Mouse (Mus musculus): ENCODE measurements around the gene Arhgef17. TPM values are rescaled to one million over a fixed set of nuclear protein-coding genes. Genes with fewer than 3 reads are reported as not detected.

The Arhgef17 gene
- polyA plus RNA-seq, 1 experiment from 2014 or later, result 11.0 TPM

DNA sequence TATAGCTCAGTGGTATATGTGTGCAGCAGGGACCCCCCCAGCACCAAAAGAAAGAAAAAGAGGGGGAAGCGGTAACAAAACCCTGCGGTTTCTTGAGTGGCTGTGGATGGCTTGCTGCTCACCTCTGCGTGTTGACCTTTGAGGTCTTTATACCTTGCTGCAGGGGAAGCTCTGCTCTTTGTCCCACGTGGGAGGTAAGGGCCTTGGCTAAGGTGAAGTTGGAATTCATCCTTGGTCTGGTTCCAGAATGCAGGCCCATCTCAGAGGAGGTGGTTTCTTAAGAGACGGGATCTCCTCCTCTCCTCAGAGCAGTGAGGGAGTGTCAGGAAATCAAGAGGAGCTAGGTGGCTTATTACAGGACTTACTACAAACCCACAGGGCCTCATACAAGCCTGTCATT lies 89.7 kb downstream of the Arhgef17 start:
- H3K27me3 ChIP-seq, result no peaks in the 10 kb centered on the region
- no peak overlapping the region for H3K4me2 ChIP-seq (replicated peaks)
- no peaks in the 10 kb centered on the region for H3K9me3 ChIP-seq
- no peak overlapping the region for H3K27ac ChIP-seq
- ATAC-seq (ENCODE audit: insufficient number of reproducible peaks, insufficient read depth, low FRiP score, low TSS enrichment), result no peak
- WGBS, result 92% methylated on average over 5 of the region's 5 CpGs
- H3K9ac ChIP-seq, result no peak overlapping the region
- H3K36me3 ChIP-seq, result peaks cover 8% of the 10 kb centered on the region
- no peak overlapping the region for H3K4me3 ChIP-seq
- peaks cover 8% of the 10 kb centered on the region; the same call in 1 of the 2 replicates for H3K4me1 ChIP-seq

- H3K9ac ChIP-seq, result no peak overlapping the region
- peaks cover 13% of the 10 kb centered on the region for H3K36me3 ChIP-seq
- no peak overlapping the region for H3K27ac ChIP-seq
- H3K4me2 ChIP-seq (replicated peaks), result no peak overlapping the region
- H3K9me3 ChIP-seq, result no peaks in the 10 kb centered on the region
- no peak for ATAC-seq (ENCODE audit: insufficient number of reproducible peaks, insufficient read depth, low FRiP score, low TSS enrichment)
- H3K4me1 ChIP-seq, result peaks cover 8% of the 10 kb centered on the region; the same call in 1 of the 2 replicates
- H3K4me3 ChIP-seq, result no peak overlapping the region
- WGBS, result 82% methylated on average over 6 of the region's 6 CpGs
- no peaks in the 10 kb centered on the region for H3K27me3 ChIP-seq
Measured at GRCm38 (mm10) chr7:100841608-100842007, 90.3 kb downstream of the Arhgef17 start.

- Histone ChIP-seq H3K4me3 (no peak overlapping the region), H3K36me3 (peaks cover 20% of the 10 kb centered on the region), H3K27ac (no peak overlapping the region), H3K9me3 (no peaks in the 10 kb centered on the region), H3K27me3 (no peaks in the 10 kb centered on the region), H3K4me2 (replicated peaks) (no peak overlapping the region), H3K9ac (no peak overlapping the region), H3K4me1 (peaks cover 8% of the 10 kb centered on the region; the same call in 1 of the 2 replicates)
- ATAC-seq (ENCODE audit: insufficient number of reproducible peaks, insufficient read depth, low FRiP score, low TSS enrichment), result no peak
- WGBS, result 98% methylated on average over 1 of the region's 1 CpGs
Measured at GRCm38 (mm10) chr7:100840906-100841305, 91.0 kb downstream of the Arhgef17 start.

GRCm38 (mm10) chr7:100839632-100840402 lies 92.1 kb downstream of the Arhgef17 start:
- WGBS, result 86% methylated on average over 6 of the region's 6 CpGs
- ATAC-seq (ENCODE audit: insufficient number of reproducible peaks, insufficient read depth, low FRiP score, low TSS enrichment), result no peak
- H3K36me3 ChIP-seq, result peaks cover 31% of the 10 kb centered on the region

DNA sequence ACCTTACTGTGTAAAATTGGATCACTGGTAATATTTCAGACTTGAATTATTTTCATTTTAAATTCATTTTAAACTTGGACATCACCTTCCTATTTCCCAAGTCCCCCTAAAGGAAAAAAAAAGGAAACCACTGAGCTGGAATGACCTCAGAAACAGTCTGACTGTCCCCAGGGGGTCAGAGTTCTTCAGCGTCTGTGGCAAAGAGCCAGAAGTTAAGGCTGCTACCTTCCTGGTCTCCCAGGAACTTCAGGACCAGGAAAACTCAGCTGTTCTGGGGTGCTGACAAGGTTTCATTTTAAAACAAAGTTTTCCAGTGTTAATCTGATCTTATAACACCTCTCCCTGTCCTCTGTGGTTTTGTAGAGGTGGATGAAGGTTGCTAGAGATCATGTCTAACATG lies 94.2 kb downstream of the Arhgef17 start:
- peaks cover 46% of the 10 kb centered on the region for H3K36me3 ChIP-seq

More at GRCm38 (mm10) chr7:100839632-100840402, 92.1 kb downstream of the Arhgef17 start:
- no peaks in the 10 kb centered on the region for H3K9me3 ChIP-seq
- no peak overlapping the region for H3K27ac ChIP-seq
- no peaks in the 10 kb centered on the region for H3K27me3 ChIP-seq
- H3K4me3 ChIP-seq, result no peak overlapping the region
- no peak overlapping the region for H3K4me2 ChIP-seq (replicated peaks)
- no peaks in the 10 kb centered on the region for H3K4me1 ChIP-seq
- no peak overlapping the region for H3K9ac ChIP-seq

DNA sequence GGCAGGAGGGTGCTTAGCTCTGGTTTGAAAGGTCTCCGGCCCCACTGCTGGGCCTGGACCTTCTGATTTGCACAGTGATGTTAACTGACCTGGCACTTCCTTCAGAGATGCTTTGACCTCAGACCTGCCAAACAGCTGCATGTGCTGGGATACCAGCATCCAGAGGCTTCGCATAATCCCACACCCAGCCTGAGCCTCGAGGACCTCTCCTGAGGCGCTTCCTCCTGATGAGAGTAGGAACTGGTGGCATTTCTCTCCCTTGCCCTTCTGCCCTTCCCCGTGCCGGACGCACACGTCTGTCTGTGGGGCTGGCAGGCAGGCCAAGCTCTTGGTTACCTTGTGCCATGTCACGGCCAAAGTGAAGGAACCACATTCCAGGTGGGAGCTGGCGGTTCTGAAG lies 95.2 kb downstream of the Arhgef17 start:
- Histone ChIP-seq H3K4me2 (replicated peaks) (no peak overlapping the region), H3K27me3 (no peaks in the 10 kb centered on the region), H3K4me3 (no peak overlapping the region), H3K9ac (no peak overlapping the region), H3K27ac (no peak overlapping the region), H3K4me1 (no peaks in the 10 kb centered on the region), H3K36me3 (peaks cover 48% of the 10 kb centered on the region), H3K9me3 (no peaks in the 10 kb centered on the region)
- WGBS, result 90% methylated on average over 10 of the region's 10 CpGs
- no peak for ATAC-seq (ENCODE audit: insufficient number of reproducible peaks, insufficient read depth, low FRiP score, low TSS enrichment)

More for the DNA sequence above, 94.2 kb downstream of the Arhgef17 start:
- H3K4me2 ChIP-seq (replicated peaks), result no peak overlapping the region
- H3K27ac ChIP-seq, result no peak overlapping the region
- H3K9ac ChIP-seq, result no peak overlapping the region
- 61% methylated on average over 1 of the region's 1 CpGs for WGBS
- no peaks in the 10 kb centered on the region for H3K4me1 ChIP-seq
- no peak for ATAC-seq (ENCODE audit: insufficient number of reproducible peaks, insufficient read depth, low FRiP score, low TSS enrichment)
- H3K9me3 ChIP-seq, result no peaks in the 10 kb centered on the region
- H3K4me3 ChIP-seq, result no peak overlapping the region
- H3K27me3 ChIP-seq, result no peaks in the 10 kb centered on the region

- H3K4me1 ChIP-seq, result no peaks in the 10 kb centered on the region
- ATAC-seq (ENCODE audit: insufficient number of reproducible peaks, insufficient read depth, low FRiP score, low TSS enrichment), result no peak
- 87% methylated on average over 6 of the region's 6 CpGs for WGBS
- no peaks in the 10 kb centered on the region for H3K9me3 ChIP-seq
- no peak overlapping the region for H3K4me2 ChIP-seq (replicated peaks)
- H3K9ac ChIP-seq, result no peak overlapping the region
- no peaks in the 10 kb centered on the region for H3K27me3 ChIP-seq
- H3K4me3 ChIP-seq, result no peak overlapping the region
- peaks cover 48% of the 10 kb centered on the region for H3K36me3 ChIP-seq
- no peak overlapping the region for H3K27ac ChIP-seq
Measured at GRCm38 (mm10) chr7:100835711-100836110, 96.2 kb downstream of the Arhgef17 start.

- no peak for ATAC-seq (ENCODE audit: insufficient number of reproducible peaks, insufficient read depth, low FRiP score, low TSS enrichment)
- H3K4me2 ChIP-seq (replicated peaks), result no peak overlapping the region
Measured at GRCm38 (mm10) chr7:100835168-100835567, 96.7 kb downstream of the Arhgef17 start.

GRCm38 (mm10) chr7:100833859-100834258 lies 98.0 kb downstream of the Arhgef17 start:
- Histone ChIP-seq H3K27me3 (no peaks in the 10 kb centered on the region), H3K27ac (no peak overlapping the region), H3K9me3 (no peaks in the 10 kb centered on the region), H3K4me2 (replicated peaks) (no peak overlapping the region), H3K9ac (no peak overlapping the region), H3K4me1 (no peaks in the 10 kb centered on the region), H3K4me3 (no peak overlapping the region), H3K36me3 (peaks cover 48% of the 10 kb centered on the region)
- WGBS, result 86% methylated on average over 1 of the region's 1 CpGs
- ATAC-seq (ENCODE audit: insufficient number of reproducible peaks, insufficient read depth, low FRiP score, low TSS enrichment), result no peak

More at GRCm38 (mm10) chr7:100835168-100835567, 96.7 kb downstream of the Arhgef17 start:
- Histone ChIP-seq H3K27ac (no peak overlapping the region), H3K4me3 (no peak overlapping the region), H3K27me3 (no peaks in the 10 kb centered on the region), H3K9me3 (no peaks in the 10 kb centered on the region), H3K9ac (no peak overlapping the region), H3K36me3 (peaks cover 48% of the 10 kb centered on the region), H3K4me1 (no peaks in the 10 kb centered on the region)
- WGBS, result 92% methylated on average over 7 of the region's 7 CpGs

- Histone ChIP-seq H3K4me2 (replicated peaks) (no peak overlapping the region), H3K9ac (no peak overlapping the region), H3K4me3 (no peak overlapping the region), H3K9me3 (no peaks in the 10 kb centered on the region), H3K4me1 (no peaks in the 10 kb centered on the region), H3K27me3 (no peaks in the 10 kb centered on the region), H3K36me3 (peaks cover 17% of the 10 kb centered on the region), H3K27ac (no peak overlapping the region)
- WGBS, result 91% methylated on average over 2 of the region's 2 CpGs
- ATAC-seq (ENCODE audit: insufficient number of reproducible peaks, insufficient read depth, low FRiP score, low TSS enrichment), result no peak
Measured at GRCm38 (mm10) chr7:100828549-100828948, 103.4 kb downstream of the Arhgef17 start.

- Histone ChIP-seq H3K9me3 (no peaks in the 10 kb centered on the region), H3K4me2 (replicated peaks) (no peak overlapping the region), H3K4me3 (no peak overlapping the region), H3K9ac (no peak overlapping the region), H3K27ac (no peak overlapping the region), H3K36me3 (peaks cover 10% of the 10 kb centered on the region), H3K27me3 (no peaks in the 10 kb centered on the region), H3K4me1 (no peaks in the 10 kb centered on the region)
- no peak for ATAC-seq (ENCODE audit: insufficient number of reproducible peaks, insufficient read depth, low FRiP score, low TSS enrichment)
- WGBS, result 91% methylated on average over 3 of the region's 3 CpGs
Measured at GRCm38 (mm10) chr7:100824661-100825060, 107.2 kb downstream of the Arhgef17 start.
